Mouse (Mus musculus) skeletal muscle tissue, adult 2 months (tissue): Measurements from ENCODE around the gene Ric3.

Experiments
- DNase-seq: peaks from one replicate; pipeline ENCODE4 v3.0.0-alpha.2; 2012; ENCODE audit warnings: low read depth, low spot score

Gene Ric3

DNA sequence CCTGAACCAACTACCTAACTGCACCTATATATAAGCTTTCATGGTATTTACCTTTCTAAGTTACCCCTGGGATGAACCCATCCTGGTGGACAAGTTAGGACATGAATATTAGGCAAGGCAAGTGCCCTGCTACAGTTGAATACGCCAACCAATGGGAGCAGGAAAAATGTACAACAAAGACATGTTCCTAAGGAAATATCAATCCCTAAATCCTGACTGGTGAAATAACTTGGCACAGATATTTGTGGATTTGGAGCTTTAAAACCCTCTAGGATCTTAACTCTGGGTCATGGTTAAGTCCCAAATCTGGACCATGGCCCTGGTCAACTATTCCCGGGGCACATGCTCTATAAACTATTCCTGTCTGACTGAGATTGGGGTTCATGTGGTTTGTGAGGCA is 37.3 kb downstream of the Ric3 start:
- no peak for DNase-seq

- no peak for DNase-seq
These were observed 43.7 kb downstream of the Ric3 start for GRCm38 (mm10) chr7:109039445-109039844.

- DNase-seq, result no peak
These were observed 44.1 kb downstream of the Ric3 start for GRCm38 (mm10) chr7:109038987-109039386.

- DNase-seq, result no peak
These were observed 44.9 kb downstream of the Ric3 start for GRCm38 (mm10) chr7:109038121-109038735.

DNA sequence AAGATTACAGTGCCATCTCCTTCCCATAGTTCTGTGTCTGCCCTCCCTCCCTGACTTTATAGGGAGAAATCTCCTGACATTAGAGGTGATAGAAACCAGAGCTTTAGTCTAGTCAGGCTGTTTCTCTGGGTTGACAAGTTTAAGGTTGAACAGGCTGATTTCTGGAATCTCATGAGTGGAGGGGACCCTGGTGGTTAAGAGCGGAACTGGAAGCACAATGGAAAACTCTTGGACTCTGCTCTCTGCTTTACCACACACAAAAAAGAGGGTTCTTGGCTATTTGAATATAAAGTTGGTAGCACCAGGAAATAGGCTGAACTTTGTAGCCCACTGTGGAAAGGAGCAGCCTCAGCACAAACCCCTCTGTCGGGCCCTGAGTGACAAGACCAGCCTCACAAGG is 51.1 kb downstream of the Ric3 start:
- DNase-seq, result no peak

GRCm38 (mm10) chr7:109031331-109031730 is 51.8 kb downstream of the Ric3 start:
- no peak for DNase-seq

DNA sequence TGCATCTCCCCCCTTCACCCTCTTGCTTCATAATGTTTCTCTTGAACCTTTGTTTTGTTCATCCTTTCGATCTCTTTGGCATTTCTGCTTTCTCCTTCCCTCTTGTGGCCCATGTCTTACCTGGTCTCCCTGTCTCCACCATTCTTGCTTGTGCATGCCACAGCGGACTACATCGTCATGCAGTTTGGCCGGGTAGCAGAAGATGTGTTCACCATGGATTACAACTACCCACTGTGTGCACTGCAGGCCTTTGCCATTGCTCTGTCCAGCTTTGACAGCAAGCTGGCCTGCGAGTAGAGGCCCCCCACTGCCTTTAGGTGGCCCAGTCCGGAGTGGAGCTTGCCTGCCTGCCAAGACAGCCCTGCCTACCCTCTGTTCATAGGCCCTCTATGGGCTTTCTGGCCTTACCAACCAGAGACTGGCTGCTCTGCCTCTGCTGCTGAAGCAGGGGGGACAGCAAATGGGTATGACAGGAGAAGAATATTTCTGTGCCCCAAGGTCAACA is 53.1 kb downstream of the Ric3 start:
- DNase-seq, result no peak

DNA sequence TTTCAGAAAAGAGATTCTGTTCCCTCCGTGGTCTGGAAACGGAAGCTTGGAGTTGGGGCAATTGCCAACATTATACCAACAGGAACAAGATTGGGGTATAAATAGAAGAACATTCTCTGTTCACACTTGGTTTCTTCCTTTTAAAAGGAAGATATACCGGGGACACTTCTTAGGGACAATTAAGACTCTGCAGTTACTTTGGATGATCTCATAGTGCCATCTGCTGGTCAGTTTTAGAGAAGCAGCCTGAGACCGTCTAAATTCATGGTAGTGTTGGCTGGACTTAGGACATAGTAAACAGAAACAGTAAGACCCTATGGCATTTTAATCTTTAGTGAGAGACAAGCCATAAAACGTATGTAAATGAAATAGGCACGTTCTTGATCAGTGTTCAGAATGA is 54.9 kb downstream of the Ric3 start:
- DNase-seq, result peak; percentile 32

DNA sequence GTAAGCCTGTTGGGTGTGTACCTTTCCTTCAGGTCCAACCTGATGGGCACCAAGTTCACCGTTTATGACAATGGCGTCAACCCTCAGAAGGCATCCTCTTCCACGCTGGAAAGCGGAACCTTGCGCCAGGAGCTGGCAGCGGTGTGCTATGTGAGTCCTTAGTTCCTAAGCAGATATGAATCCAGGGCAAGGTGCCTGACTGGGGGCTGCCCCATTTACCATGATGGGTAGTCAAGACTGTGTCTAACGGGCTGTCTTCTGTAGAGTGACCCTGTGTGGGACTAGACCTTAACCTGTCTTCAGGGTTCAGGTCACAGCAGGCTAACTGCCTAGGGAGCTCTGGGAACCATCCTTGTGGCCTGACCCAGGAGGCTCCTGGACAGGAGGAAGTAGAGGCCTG is 55.4 kb downstream of the Ric3 start:
- no peak for DNase-seq

GRCm38 (mm10) chr7:109026976-109027375 is 56.2 kb downstream of the Ric3 start:
- DNase-seq, result no peak

DNA sequence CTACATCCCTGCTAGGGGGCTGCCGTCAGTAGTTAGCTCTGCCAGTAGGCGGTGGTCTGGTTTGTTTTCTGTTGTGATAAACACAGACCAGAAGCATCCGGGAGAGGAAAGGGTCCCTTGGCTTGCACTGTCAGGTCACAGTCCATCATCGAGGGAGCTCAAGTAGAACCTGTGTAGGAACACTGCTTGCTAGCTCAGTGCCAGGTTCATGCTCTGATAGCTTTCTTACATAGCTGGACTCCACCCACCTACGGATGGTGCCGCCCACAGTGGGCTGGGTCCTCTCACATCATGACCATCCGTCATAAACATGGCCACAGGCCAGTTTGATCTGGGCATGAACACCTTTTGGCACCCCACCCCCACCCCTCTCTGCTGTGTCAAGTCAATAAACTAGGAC is 57.4 kb downstream of the Ric3 start:
- DNase-seq, result no peak

DNA sequence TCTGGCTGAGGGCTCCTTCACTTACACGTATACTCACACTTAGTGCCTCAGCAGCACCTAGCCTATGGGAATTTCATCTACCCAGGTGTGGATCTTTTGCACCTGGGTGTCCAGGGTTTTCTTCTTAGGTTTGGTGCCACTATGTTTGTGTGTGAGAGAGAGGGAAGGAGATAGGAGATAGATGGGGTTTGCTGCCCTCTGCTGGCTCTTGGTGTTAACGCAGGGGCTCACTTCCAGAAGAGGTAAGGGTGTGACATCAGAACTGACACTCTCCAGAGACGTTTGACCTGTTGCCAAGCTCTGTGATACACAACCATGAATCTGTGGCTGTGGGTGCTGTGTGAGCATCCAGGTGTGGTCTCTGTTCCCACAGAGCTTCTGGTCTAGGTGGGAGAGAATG is 61.7 kb downstream of the Ric3 start:
- DNase-seq, result peak; percentile 32

- no peak for DNase-seq
These were observed 63.9 kb downstream of the Ric3 start for GRCm38 (mm10) chr7:109019243-109019642.

DNA sequence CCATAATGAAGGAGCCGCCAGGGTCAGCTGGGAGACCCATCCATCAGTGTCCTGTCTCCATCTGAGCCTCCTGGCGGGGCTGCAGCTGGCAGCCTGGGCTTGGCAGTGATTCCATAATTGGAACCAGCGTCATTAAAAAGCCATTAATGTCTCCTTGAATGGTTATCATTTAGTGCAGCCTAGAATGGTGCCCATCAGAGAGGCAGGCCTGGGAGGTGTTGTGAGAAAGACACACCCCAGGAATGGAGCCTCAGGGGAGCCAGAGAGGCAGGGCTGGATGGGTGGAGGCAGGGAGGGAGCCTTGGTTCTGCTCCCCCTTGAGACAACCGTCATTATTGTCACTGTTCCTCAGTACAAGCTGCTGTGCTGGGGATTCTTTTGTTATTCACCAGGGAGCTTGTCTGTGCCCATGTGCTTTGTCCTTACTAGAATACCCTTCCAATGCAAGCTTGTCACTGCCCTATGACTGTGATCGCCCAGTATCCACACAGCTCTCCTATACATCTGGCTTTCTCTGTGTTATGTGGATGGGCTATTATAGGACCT is 66.7 kb downstream of the Ric3 start:
- no peak for DNase-seq

DNA sequence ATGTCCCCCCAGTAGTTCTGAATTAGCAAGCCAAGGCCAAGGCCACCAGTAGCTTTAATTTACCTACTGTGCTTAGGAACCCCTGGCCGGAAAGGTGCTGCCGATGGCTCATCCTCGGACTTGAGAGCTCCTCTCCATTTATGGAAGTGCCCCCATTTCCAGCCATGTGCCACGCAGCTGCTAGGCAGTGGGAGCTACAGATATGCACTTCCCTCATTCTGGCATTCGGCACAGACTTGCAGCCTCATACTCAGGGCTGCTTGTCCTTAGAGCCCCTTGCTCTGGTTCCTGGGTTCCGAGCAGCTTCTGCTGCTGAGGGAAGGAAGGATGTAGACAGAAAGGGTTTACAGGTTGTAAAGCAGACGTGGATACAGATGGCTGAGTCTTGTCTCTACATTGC is 68.3 kb downstream of the Ric3 start:
- DNase-seq, result no peak

GRCm38 (mm10) chr7:109012998-109013625 is 70.0 kb downstream of the Ric3 start:
- DNase-seq, result no peak

- DNase-seq, result no peak
These were observed 70.6 kb downstream of the Ric3 start for GRCm38 (mm10) chr7:109012575-109012974.

DNA sequence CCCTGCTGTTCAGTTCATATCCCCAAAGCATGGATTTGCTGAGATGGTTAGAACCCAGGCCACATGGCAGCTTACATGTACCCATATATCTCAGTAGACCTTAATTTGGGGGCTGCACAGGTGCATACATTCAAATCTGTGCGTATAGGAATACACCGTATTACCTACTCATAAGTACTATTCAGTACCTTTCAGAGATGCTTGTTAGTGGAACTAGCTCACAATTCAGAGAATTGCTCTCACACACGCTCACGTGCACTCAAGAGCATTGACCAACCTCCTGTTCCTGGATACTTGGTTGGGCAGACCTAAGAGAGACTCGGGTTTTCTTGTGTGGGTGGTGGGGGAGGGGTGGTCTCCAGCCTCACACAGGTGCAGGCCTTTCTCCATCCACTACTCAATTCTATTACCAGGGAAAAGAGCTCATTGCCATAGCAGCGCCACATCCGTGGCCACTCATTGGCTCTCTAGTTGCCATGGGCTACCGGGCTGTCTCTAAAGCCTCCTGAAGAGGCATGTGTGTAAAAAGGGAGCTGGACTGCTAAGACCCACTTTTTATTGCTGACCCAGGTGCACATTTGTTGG is 71.4 kb downstream of the Ric3 start:
- no peak for DNase-seq

- DNase-seq, result no peak
These were observed 72.2 kb downstream of the Ric3 start for GRCm38 (mm10) chr7:109010720-109011595.

DNA sequence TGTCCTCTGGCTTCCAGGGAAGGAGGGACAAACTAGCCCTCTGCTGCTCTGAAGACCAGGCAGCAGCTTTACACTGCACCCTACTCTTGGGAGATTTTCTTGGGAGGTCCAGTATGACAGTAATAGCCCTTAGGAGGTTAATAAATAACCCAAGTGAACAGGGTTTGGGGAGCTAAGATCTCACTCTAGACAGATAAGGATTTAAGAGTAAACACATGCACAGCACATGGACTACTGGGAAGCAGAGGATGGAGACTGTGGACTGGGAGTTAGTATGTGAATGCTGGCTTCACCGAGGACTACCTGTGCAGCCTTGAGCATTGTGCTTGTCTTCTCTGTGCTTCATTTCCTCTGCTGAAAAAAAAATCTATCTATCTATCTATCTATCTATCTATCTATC is 73.9 kb downstream of the Ric3 start:
- DNase-seq, result no peak

GRCm38 (mm10) chr7:109003653-109004052 is 79.5 kb downstream of the Ric3 start:
- DNase-seq, result no peak

DNA sequence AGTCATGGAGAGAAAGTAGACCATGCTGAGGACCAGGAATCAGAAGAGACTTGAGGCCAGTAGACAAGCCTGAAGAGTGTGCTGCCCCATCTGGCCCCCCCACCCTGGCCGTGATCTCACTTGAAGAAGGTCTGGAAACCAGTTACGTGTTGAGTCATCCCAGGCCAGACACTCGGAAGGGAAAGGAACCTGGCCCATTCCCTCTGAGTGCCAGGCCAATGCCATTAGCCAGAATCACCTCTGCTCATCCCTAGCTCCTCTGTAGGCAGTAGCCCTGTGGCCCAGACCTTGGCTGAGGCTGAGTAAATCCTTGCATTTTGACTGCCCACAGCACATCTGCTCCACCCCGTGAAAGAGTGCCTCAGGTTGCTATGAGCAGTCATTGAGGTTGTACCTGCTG is 81.2 kb downstream of the Ric3 start:
- DNase-seq, result no peak
